Mouse (Mus musculus): ENCODE data around the gene Trabd2b. TPM values are rescaled to one million over a fixed set of nuclear protein-coding genes. Genes with fewer than 3 reads are reported as not detected.

Trabd2b gene
- polyA plus RNA-seq, 2 experiments from 2014 or later: not detected

GRCm38 (mm10) chr4:114448393-114449052 is 42.0 kb downstream of the Trabd2b start:
- ATAC-seq: no peak

DNA sequence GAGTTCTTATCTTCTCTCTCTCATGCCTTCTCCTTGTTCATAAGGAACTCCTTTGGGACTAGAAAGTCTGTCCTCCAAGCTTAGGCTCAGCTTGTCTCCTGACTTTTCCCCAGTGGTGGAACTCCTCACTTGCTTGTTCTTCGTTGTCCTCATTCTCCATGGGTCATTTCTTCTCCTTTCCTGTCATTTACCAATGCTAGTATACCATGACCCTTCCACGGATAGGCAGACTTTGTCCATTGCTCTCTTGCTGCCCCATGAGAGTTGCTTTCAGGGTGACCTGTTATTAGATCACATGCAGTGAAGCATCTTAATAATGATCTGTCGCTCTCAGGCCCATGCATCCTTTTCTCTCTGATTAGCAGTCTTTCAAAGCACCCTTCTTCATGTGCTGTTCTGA is 46.6 kb downstream of the Trabd2b start:
- no peak for ATAC-seq

DNA sequence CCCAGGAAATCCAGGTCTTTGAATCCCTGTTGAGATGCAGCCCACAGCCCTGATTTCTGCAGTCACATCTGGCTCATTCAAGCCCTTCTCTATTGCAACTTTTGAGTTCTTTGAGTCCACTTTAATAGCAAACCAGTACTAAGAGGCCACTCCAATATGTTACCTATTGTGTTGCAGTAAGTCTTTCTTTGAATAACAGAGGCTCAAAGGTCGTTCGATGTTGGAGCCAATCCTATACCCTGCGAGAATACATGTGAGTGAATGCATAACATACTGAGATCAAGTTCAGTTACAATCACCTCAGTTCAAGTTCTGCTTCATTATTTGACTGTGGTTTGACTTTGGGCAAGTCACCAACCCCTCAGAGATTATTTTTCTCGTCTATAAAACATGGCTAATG is 47.5 kb downstream of the Trabd2b start:
- no peak for ATAC-seq

- ATAC-seq: no peak
These were observed 48.1 kb downstream of the Trabd2b start for GRCm38 (mm10) chr4:114454495-114455186.

DNA sequence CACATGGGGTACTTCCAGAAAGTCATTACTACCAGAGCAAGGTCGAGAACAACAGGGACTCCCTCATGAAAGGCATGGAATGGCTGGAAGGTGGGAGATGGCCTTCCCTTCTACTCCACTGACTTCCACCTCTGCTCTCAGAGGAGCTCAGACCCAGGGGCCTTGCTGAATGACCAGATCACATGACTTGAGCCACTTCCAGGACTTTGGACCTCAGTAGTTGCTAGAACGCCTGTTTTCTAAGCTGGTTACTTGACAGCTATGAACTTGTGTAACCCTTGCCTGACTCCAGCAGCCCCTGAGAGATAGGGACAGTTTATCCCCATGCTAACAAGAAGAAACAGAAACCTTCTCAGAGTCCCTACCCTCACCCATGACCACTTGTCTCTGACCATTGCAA is 50.6 kb downstream of the Trabd2b start:
- ATAC-seq: no peak

GRCm38 (mm10) chr4:114459591-114459990 is 53.1 kb downstream of the Trabd2b start:
- no peak for ATAC-seq

GRCm38 (mm10) chr4:114460401-114460800 is 53.9 kb downstream of the Trabd2b start:
- no peak for ATAC-seq

GRCm38 (mm10) chr4:114461093-114461492 is 54.6 kb downstream of the Trabd2b start:
- ATAC-seq: no peak

DNA sequence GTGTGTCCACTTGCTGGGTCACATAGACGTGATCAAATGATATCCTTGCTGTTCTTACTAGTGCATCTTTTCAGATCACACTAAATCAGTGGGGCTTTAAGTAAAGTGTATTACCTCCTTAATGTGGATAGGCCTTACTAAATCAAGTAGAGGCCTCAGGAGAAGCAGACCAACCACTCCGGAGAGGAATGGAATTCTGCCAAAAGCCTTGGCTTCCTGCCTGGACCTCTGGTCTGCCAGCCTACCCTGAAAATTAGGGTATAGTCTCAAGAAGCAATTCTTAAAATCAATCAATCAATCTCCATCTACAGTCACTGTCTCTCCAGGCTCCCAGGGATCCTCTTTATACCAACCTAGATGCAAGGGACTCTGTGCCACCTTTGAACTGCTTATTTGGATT is 59.1 kb downstream of the Trabd2b start:
- no peak for ATAC-seq

DNA sequence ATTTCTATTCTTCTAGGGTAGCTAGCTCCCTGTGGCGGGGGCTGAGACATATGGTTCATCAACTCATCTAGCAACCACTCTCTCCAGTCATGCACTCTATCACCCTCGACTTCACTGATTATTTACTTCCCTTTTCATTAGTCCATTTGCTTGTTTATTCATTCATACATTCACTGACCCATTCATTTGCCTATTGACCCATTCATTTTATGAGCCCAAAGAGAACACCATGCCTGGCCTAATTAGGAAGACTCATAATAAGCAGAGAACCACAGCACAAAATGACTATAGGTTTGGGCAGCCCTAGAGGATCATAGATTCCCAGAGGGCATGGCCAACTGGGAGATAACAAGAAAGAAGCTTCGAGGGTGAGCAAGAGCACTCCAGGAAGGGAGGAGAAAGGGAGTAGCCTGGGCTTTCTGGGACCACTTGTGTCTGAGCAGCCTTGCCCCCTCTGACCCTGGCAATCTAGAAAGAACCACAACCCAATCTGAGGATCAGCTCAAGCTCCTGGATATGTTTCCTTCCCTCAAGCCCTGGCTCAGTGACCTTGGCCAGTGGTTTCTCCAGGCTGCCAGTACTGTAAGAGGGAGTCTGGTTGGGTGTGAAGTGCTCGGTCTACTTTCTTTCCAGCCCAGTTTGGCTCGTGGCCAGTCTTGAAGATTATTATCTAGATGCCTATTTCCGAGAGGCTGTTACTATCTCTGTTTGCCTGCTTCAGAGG is 61.0 kb downstream of the Trabd2b start:
- no peak for ATAC-seq

GRCm38 (mm10) chr4:114468095-114468429 is 61.5 kb downstream of the Trabd2b start:
- no peak for ATAC-seq

DNA sequence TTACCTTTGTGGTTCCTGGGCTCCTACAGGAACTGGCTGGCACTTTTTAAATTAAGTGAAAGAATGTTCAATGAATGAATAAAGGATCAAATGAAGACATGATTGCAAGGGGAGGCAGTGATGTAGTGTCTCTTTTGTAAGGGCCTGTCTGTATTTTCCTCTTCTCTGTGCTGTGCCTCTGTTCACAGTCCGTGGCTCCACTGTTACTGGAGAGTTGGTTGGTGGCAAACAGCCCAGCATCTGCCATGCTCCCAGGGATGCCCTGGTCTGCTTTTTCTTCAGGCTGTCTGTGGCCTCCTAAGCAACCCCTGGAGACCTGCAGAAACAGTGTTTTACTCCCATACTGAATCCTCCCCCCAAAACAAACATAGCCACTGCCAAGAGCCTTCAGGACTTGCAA is 63.4 kb downstream of the Trabd2b start:
- no peak for ATAC-seq

DNA sequence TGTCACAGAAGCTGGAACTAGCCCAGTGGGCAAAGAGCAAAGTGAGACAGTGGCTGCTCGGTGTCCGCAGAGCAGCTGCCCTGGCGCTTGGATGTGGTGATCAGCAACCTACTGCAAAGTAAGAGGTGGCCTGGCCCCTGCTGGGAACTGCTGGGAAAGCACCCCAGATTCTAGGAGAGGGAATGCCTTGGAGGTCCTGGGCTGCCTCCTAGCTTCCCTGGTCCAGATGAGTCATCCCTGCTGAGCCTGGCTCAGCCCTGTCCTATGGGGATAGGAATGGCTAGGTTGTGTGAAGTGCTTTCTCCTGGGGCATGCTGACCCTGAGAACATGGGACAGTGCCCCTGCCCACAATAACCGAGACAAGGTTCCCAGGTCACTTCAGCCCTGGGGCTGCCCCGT is 65.6 kb downstream of the Trabd2b start:
- ATAC-seq: no peak

DNA sequence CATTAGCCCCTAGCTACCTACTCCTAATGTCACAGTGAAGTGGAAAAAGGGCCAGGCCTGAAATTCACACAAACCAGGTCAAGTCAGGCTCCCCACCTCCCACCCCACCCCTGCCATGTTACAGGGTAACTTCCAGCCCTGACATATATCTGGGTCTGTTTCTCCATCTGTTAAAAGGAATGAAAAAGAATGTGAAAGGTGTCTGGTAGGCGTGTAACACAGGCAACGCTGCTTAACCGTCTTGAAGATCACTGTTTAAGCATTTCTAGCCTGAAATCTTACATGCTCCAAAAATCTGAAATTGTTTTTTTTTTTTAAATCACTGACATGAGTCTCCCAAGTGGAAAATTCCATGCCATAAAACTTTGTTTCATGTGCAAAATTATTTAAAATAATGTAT is 69.8 kb downstream of the Trabd2b start:
- ATAC-seq: no peak

DNA sequence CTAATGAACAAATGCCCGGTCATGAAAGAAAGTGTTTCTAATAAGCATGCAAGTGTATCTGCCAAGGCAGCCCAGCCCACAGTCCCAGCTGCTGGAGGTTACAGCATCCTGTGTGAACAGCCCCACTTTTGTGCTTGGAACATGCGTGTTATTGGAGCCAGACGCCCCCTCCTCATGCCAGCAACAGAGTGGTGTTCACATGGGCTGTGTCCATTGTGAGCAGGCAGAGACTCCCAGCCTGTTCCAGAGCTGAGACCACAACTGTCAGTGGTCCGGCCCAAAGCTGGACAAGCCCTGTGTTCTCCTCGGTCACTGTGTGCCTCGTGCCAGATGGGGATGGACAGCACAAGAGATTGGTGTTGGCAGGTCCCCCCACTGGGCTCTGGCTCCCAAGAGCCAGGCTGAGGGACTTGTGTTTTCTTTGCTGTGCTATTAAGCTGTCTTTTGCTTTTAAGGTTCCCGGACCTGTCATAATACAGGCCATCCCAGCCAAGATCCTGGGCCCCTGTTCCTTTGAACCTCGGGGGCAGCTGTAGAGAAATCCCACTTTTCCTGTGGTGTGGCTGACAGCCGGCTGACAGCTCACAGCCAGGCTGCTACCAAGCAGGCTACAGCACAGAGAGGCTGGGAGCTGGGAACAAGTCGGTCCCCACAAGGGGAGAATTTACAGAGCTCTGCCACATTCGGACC is 70.7 kb downstream of the Trabd2b start:
- no peak for ATAC-seq

DNA sequence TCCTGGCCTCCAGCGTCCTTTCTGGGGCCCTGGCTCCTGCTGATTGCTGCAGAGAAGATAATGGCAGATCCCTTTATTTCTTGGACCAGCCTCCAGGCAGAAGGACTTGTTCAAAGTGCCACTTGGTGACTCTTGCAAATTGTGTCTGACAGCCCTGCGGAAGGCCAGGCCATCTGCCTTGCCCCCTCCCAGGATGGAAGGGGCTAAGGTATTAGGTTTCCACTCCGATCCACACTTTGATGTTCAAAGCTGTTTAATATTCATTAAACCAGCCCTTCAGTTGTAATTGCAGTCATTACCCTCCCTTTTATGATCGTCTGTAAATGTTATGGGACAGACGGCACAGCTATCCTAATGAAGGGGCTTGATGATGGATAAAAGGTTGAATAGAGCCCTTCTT is 75.0 kb downstream of the Trabd2b start:
- ATAC-seq: no peak

GRCm38 (mm10) chr4:114484173-114484572 is 77.6 kb downstream of the Trabd2b start:
- ATAC-seq: no peak

- no peak for ATAC-seq
These were observed 79.5 kb downstream of the Trabd2b start for GRCm38 (mm10) chr4:114485996-114486395.

DNA sequence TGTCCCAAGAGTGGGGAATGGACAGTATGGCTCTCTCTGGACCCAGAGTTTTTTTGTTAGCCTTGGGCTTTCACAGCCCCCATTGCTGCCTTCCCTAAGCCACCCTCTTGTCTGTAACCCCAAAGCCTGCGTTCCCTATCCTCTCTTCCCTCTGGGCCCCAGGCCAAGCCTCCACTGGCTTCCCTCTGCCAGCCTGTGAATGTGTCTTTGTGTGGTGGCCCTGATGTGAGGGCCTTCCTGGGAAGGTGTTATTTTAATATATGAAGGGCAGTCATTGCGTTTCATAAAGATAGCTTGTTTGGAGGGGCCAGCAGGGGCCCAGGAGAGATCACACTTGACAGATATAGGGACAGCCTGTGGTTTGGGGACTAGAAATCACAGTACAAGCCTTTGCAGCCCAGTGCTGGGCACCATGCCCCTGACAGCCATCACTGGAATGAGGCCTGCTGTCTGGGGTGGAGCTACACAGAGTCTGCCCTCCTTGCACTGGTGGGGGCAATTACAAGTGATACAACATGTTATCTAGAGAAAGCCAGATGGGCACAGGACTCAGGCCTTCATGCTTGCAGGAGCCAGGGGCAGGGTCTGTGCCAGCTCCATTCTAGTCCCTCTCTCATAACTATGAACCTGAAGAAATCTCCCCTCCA is 80.5 kb downstream of the Trabd2b start:
- ATAC-seq: no peak

DNA sequence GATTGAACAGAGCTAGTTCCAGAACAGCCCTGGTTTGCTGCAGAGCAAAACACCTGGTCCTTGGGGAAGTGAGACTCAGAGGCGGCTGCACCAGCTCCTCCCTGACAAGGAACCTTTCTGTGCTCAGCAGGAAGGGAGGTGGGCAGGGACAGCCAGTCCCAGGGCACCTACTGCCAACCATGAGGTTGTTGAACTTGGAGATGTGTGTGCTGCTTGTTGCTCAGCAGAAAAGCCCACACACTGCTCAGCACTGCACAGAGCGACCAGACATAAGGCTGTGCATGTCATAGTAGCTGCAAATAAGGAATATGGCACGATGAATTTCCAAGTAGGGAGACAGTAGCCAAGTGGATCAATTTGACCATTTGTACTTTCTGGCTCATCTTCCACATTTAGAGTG is 81.2 kb downstream of the Trabd2b start:
- no peak for ATAC-seq

DNA sequence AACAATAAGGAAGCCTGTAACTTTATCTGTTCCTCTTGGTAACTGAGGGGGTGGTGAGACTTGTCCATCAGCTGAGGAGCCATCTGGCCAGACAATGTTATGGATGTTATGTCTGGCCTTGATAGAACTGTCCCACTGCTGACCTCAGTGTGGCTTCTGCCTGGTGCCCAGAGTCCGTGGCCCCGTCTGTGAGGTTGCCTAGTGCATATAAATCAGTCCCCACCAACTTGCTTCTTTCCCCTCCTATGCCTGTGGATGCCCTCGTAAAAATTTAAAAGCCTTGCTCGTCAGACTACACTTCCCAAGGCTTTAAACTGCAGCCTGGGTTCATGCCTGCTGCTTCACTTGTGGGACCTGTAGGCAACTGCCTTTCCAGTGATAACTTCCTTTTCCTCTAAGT is 85.6 kb downstream of the Trabd2b start:
- no peak for ATAC-seq

DNA sequence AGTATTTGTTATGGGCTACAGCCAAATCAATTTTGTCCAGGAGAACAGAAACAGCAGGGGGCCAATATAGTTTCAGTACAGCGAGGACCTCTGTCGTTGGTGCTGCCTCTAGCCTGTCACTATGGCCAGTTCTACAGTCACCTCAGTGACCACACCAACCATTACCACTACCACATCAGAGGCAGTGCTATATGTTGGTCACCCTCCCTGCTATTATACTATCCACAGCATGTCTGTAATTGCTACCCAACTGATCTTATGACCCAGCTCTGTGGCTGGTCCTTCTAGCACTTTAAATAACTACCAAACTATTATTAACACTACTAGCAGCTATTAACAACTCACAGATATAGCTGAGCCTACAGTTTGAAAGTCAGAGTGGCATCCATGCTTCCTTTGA is 87.5 kb downstream of the Trabd2b start:
- no peak for ATAC-seq
